Mouse (Mus musculus) MEL (cell line): ENCODE results near the gene Armc6. TPM values are rescaled to one million over a fixed set of nuclear protein-coding genes. Genes with fewer than 3 reads are reported as not detected.

Source experiments
- DNase-seq: peaks from one replicate; pipeline ENCODE4 v3.0.0; 2011; ENCODE audit warnings: low read depth, low spot score
- H3K27ac ChIP-seq: 2 replicates; pipeline ENCODE4 v1.5.1; 2012; ENCODE audit warnings: low read depth, mild to moderate bottlenecking, control low read depth, low read length, moderate library complexity; ENCODE audit not compliant: control insufficient read depth
- H3K27me3 ChIP-seq, 2 experiments: fragments of 150-350 bp in 1 of 2; sonication (generic) in 1 of 2; 2 replicates each; pipeline ENCODE4 v1.6.1; 2012; ENCODE audit warnings: low read length in 2 of 2, mild to moderate bottlenecking in 2 of 2, improper control_type of control experiment in 1 of 2, moderate library complexity in 1 of 2; ENCODE audit not compliant: insufficient read depth in 2 of 2, control insufficient read depth in 1 of 2
- H3K36me3 ChIP-seq, 2 experiments: 2 replicates each; pipeline ENCODE4 v1.6.1; 2012 to 2014; ENCODE audit warnings: low read length in 2 of 2, improper control_type of control experiment in 1 of 2, inconsistent platforms in 1 of 2, mild to moderate bottlenecking in 1 of 2; ENCODE audit not compliant: insufficient read depth in 2 of 2, control insufficient read depth in 1 of 2
- H3K4me1 ChIP-seq, 2 experiments: fragments of 150-350 bp in 1 of 2; sonication (generic) in 1 of 2; 2 replicates each; pipeline ENCODE4 v1.6.1; 2012; ENCODE audit warnings: low read length in 2 of 2, improper control_type of control experiment in 1 of 2, mild to moderate bottlenecking in 1 of 2; ENCODE audit not compliant: insufficient read depth in 2 of 2, control insufficient read depth in 1 of 2
- H3K4me3 ChIP-seq, 2 experiments: fragments of 150-350 bp in 1 of 2; sonication (generic) in 1 of 2; 2 replicates each; pipeline ENCODE4 v1.5.1; 2012; ENCODE audit warnings: low read depth in 2 of 2, low read length in 2 of 2, mild to moderate bottlenecking in 2 of 2, moderate library complexity in 2 of 2, control low read depth in 1 of 2, improper control_type of control experiment in 1 of 2; ENCODE audit not compliant: control insufficient read depth in 1 of 2, insufficient read depth in 1 of 2
- H3K79me2 ChIP-seq: 2 replicates; pipeline ENCODE4 v1.6.1; 2012; ENCODE audit warnings: mild to moderate bottlenecking, low read length, moderate library complexity; ENCODE audit not compliant: control insufficient read depth, poor library complexity, insufficient read depth
- H3K9ac ChIP-seq: 2 replicates; pipeline ENCODE4 v1.6.1; 2012; ENCODE audit warnings: low read depth, mild to moderate bottlenecking, control low read depth, low read length, moderate library complexity; ENCODE audit not compliant: control insufficient read depth, poor library complexity, severe bottlenecking
- H3K9me3 ChIP-seq: fragments of 150-350 bp; sonication (generic); replicated peaks from 2 replicates; pipeline ENCODE4 v1.6.1; 2012; ENCODE audit warnings: mild to moderate bottlenecking, low read length, improper control_type of control experiment, moderate library complexity; ENCODE audit not compliant: insufficient read depth
- CHD1 ChIP-seq: IDR thresholded peaks from 2 replicates; pipeline ENCODE4 v1.6.1; 2012; ENCODE audit warnings: low read depth, mild to moderate bottlenecking, inconsistent platforms, low read length, improper control_type of control experiment
- CTCF ChIP-seq, 3 experiments: IDR thresholded peaks in 2 of 3; conservative IDR thresholded peaks in 1 of 3; 2 replicates each; pipeline ENCODE4 v1.5.1; 2011 to 2012; ENCODE audit warnings: low read length in 3 of 3, low read depth in 2 of 3, mild to moderate bottlenecking in 2 of 3, improper control_type of control experiment in 1 of 3, inconsistent platforms in 1 of 3, mixed read lengths in 1 of 3, moderate library complexity in 1 of 3; ENCODE audit not compliant: control insufficient read depth in 1 of 3, insufficient read depth in 1 of 3, poor library complexity in 1 of 3, severe bottlenecking in 1 of 3
- EP300 ChIP-seq, 2 experiments: IDR thresholded peaks; 2 replicates each; pipeline ENCODE4 v1.6.1; 2011; ENCODE audit warnings: improper control_type of control experiment in 2 of 2, low read length in 2 of 2, low read depth in 1 of 2, mild to moderate bottlenecking in 1 of 2
- ETS1 ChIP-seq: IDR thresholded peaks from 2 replicates; pipeline ENCODE4 v1.6.1; 2012; ENCODE audit warnings: low read depth, mild to moderate bottlenecking, inconsistent platforms, low read length, improper control_type of control experiment, moderate library complexity
- JUND ChIP-seq: IDR thresholded peaks from 2 replicates; pipeline ENCODE4 v1.6.1; 2011; ENCODE audit warnings: low read depth, mild to moderate bottlenecking, improper control_type of control experiment, low read length
- KAT2A ChIP-seq: conservative IDR thresholded peaks from 2 replicates; pipeline ENCODE4 v1.6.1; 2012; ENCODE audit warnings: low read depth, low read length, improper control_type of control experiment, inconsistent platforms
- MAX ChIP-seq: IDR thresholded peaks from 2 replicates; pipeline ENCODE4 v1.6.1; 2011; ENCODE audit warnings: low read length, improper control_type of control experiment
- MAZ ChIP-seq: IDR thresholded peaks from 2 replicates; pipeline ENCODE4 v1.6.1; 2012; ENCODE audit warnings: low read depth, mild to moderate bottlenecking, inconsistent platforms, low read length, improper control_type of control experiment
- MEF2A ChIP-seq: IDR thresholded peaks from 2 replicates; pipeline ENCODE4 v1.6.1; 2014; ENCODE audit warnings: low read depth, mild to moderate bottlenecking, inconsistent platforms, low read length, improper control_type of control experiment; ENCODE audit not compliant: poor library complexity, insufficient replicate concordance, severe bottlenecking; ENCODE audit errors: extremely low read depth
- MXI1 ChIP-seq: IDR thresholded peaks from 2 replicates; pipeline ENCODE4 v1.6.1; 2011; ENCODE audit warnings: mild to moderate bottlenecking, low read depth, low read length, improper control_type of control experiment
- MYB ChIP-seq: IDR thresholded peaks from 2 replicates; pipeline ENCODE4 v1.6.1; 2011; ENCODE audit warnings: mild to moderate bottlenecking, low read depth, low read length, improper control_type of control experiment
- NRF1 ChIP-seq: IDR thresholded peaks from 2 replicates; pipeline ENCODE4 v1.6.1; 2014; ENCODE audit warnings: low read depth, mild to moderate bottlenecking, inconsistent platforms, low read length, improper control_type of control experiment, moderate library complexity; ENCODE audit not compliant: poor library complexity, insufficient read depth, severe bottlenecking
- POLR2AphosphoS2 ChIP-seq: IDR thresholded peaks from 2 replicates; pipeline ENCODE4 v1.6.1; 2011; ENCODE audit warnings: low read length, improper control_type of control experiment
- POLR2AphosphoS5 ChIP-seq: IDR thresholded peaks from 2 replicates; pipeline ENCODE4 v1.6.1; 2012; ENCODE audit warnings: low read depth, borderline replicate concordance, mild to moderate bottlenecking, inconsistent platforms, low read length, moderate library complexity, mixed read lengths
- RAD21 ChIP-seq: IDR thresholded peaks from 2 replicates; pipeline ENCODE4 v1.6.1; 2011; ENCODE audit warnings: mild to moderate bottlenecking, low read depth, low read length, improper control_type of control experiment
- SIN3A ChIP-seq: IDR thresholded peaks from 2 replicates; pipeline ENCODE4 v1.6.1; 2012; ENCODE audit warnings: low read length, improper control_type of control experiment, inconsistent platforms
- SMC3 ChIP-seq: IDR thresholded peaks from 2 replicates; pipeline ENCODE4 v1.6.1; 2011; ENCODE audit warnings: low read depth, low read length, improper control_type of control experiment
- TCF12 ChIP-seq: IDR thresholded peaks from 2 replicates; pipeline ENCODE4 v1.6.1; 2014; ENCODE audit warnings: low read depth, mild to moderate bottlenecking, inconsistent platforms, low read length, improper control_type of control experiment, moderate library complexity
- USF1 ChIP-seq: IDR thresholded peaks from 2 replicates; pipeline ENCODE4 v1.6.1; 2014; ENCODE audit warnings: low read depth, mild to moderate bottlenecking, inconsistent platforms, low read length, improper control_type of control experiment, moderate library complexity
- ZC3H11A ChIP-seq: IDR thresholded peaks from 2 replicates; pipeline ENCODE4 v1.6.1; 2012; ENCODE audit warnings: low read depth, mild to moderate bottlenecking, inconsistent platforms, low read length, improper control_type of control experiment
- ZKSCAN1 ChIP-seq: IDR thresholded peaks from 2 replicates; pipeline ENCODE4 v1.6.1; 2012; ENCODE audit warnings: low read depth, mild to moderate bottlenecking, inconsistent platforms, low read length, improper control_type of control experiment, moderate library complexity
- ZMIZ1 ChIP-seq: IDR thresholded peaks from 2 replicates; pipeline ENCODE4 v1.6.1; 2012; ENCODE audit warnings: low read depth, mild to moderate bottlenecking, inconsistent platforms, low read length, improper control_type of control experiment, moderate library complexity
- ZNF384 ChIP-seq: IDR thresholded peaks from 2 replicates; pipeline ENCODE4 v1.6.1; 2012; ENCODE audit warnings: low read depth, mild to moderate bottlenecking, inconsistent platforms, low read length, improper control_type of control experiment
- polyA plus RNA-seq, 2 experiments: library from polyadenylated mRNA; stranded (reverse) in 1 of 2; unstranded in 1 of 2; fragments of >175 nt in 1 of 2; fragments of >200 nt in 1 of 2; gene quantifications; 2 replicates each; pipeline versions ENCODE4 v1.2.1 to v1.2.4; 2012; ENCODE audit warnings: low replicate concordance in 2 of 2, low read depth in 1 of 2; ENCODE audit not compliant: insufficient read length in 2 of 2, insufficient read depth in 1 of 2, missing spikeins in 1 of 2
- total RNA-seq: library from RNA; depleted of rRNA; stranded (reverse); fragments of 300-350 nt; gene quantifications from 2 replicates; pipeline ENCODE4 v1.2.3, GENCODE M21; 2012

Gene Armc6
- total and polyA plus RNA-seq, 3 experiments = 39.5 to 63.9 TPM; not detected in 1

GRCm38 (mm10) chr8:70195762-70196161 lies 38.5 kb downstream of the Armc6 start:
- Histone ChIP-seq H3K27me3 (no peaks in the 10 kb centered on the region), H3K9ac (no peak overlapping the region), H3K4me1 (no peaks in the 10 kb centered on the region), H3K9me3 (no peaks in the 10 kb centered on the region), H3K27ac (no peak overlapping the region), H3K79me2 (peaks cover 2% of the 10 kb centered on the region; the same call in 1 of the 2 replicates), H3K36me3 (no peaks in the 10 kb centered on the region; a peak in 1 of 4 replicates), H3K4me3 (no peak overlapping the region)
- DNase-seq = peak; percentile 37
- no peak for TF ChIP-seq MYB
- TF ChIP-seq TCF12 = no peak
- TF ChIP-seq POLR2AphosphoS5 = no peak
- peak in 2 of 3 experiments; percentile 15 to 40; a peak in 2 of 6 replicates for TF ChIP-seq CTCF (IDR thresholded peaks at IDR 0.05 in 2 of 3, conservative IDR thresholded peaks at IDR 0.05 in 1 of 3; ENCODE audit: control insufficient read depth in 1 of 3, insufficient read depth in 1 of 3, low read depth in 2 of 3, low read length in 3 of 3, poor library complexity in 1 of 3, severe bottlenecking in 1 of 3)
- no peak for TF ChIP-seq ETS1
- TF ChIP-seq RAD21 = peak; percentile 14
- TF ChIP-seq JUND = no peak
- no peak for TF ChIP-seq ZC3H11A
- TF ChIP-seq MAX = no peak
- no peak for TF ChIP-seq CHD1

GRCm38 (mm10) chr8:70194191-70194590 lies 40.1 kb downstream of the Armc6 start:
- TF ChIP-seq CHD1 (no peak), MEF2A (no peak), TCF12 (no peak), SMC3 (no peak), MAZ (no peak), MAX (no peak), JUND (no peak), SIN3A (no peak), EP300 (IDR thresholded peaks at IDR 0.05; ENCODE audit: low read depth in 1 of 2, low read length in 2 of 2) (no peak), RAD21 (no peak), MYB (no peak), POLR2AphosphoS2 (no peak), ZKSCAN1 (no peak), USF1 (no peak), MXI1 (no peak), KAT2A (no peak), NRF1 (no peak), ZNF384 (no peak), ZMIZ1 (no peak)
- Histone ChIP-seq H3K36me3 (no peaks in the 10 kb centered on the region; a peak in 1 of 4 replicates), H3K27ac (no peak overlapping the region), H3K79me2 (peaks cover 2% of the 10 kb centered on the region; the same call in 1 of the 2 replicates), H3K4me1 (no peaks in the 10 kb centered on the region), H3K9ac (no peak overlapping the region), H3K4me3 (no peak overlapping the region), H3K9me3 (no peaks in the 10 kb centered on the region), H3K27me3 (no peaks in the 10 kb centered on the region)
- no peak for DNase-seq
